Mouse (Mus musculus) intestine, embryonic 15.5 days (tissue): ENCODE data around the gene Rasgrf2. TPM values are rescaled to one million over a fixed set of nuclear protein-coding genes. Genes with fewer than 3 reads are reported as not detected.
"Not testable (repeated sequence)": the region's sequence is repeated elsewhere in the genome, so short reads cannot be mapped to it uniquely, and the experiment has no call there.

ENCODE experiments used
- ATAC-seq: fragments of 200-750 bp; cut with Nextera tagmentation; 2 replicates; pipeline ENCODE4 v1.8.0; 2017; ENCODE audit warnings: moderate TSS enrichment, moderate library complexity
- H3K27ac ChIP-seq: fragments of 300-500 bp; sonication (generic); 2 replicates; pipeline ENCODE4 v1.5.1; 2015; ENCODE audit warnings: mild to moderate bottlenecking, inconsistent platforms
- H3K27me3 ChIP-seq: fragments of 300-500 bp; sonication (generic); replicated peaks from 2 replicates; pipeline ENCODE4 v1.6.1; 2015; ENCODE audit warnings: inconsistent platforms
- H3K36me3 ChIP-seq: fragments of 300-500 bp; sonication (generic); 2 replicates; pipeline ENCODE4 v1.6.1; 2015; ENCODE audit warnings: inconsistent platforms
- H3K4me1 ChIP-seq: fragments of 300-500 bp; sonication (generic); replicated peaks from 2 replicates; pipeline ENCODE4 v1.6.1; 2015; ENCODE audit warnings: inconsistent platforms
- H3K4me2 ChIP-seq: fragments of 300-500 bp; sonication (generic); replicated peaks from 2 replicates; pipeline ENCODE4 v1.6.1; 2015; ENCODE audit warnings: mild to moderate bottlenecking, inconsistent platforms
- H3K4me3 ChIP-seq: fragments of 300-500 bp; sonication (generic); replicated peaks from 2 replicates; pipeline ENCODE4 v1.5.1; 2015; ENCODE audit warnings: inconsistent platforms
- H3K9ac ChIP-seq: fragments of 300-500 bp; sonication (generic); 2 replicates; pipeline ENCODE4 v1.6.1; 2015; ENCODE audit warnings: inconsistent platforms
- H3K9me3 ChIP-seq: fragments of 300-500 bp; sonication (generic); 2 replicates; pipeline ENCODE4 v1.6.1; 2016; ENCODE audit warnings: inconsistent platforms
- WGBS: fragments of 180-500 bp; shearing (Covaris S2); methylation state at CpG from one replicate; pipeline ENCODE4 v1.1.7; 2015; 5-methylcytosine and 5-hydroxymethylcytosine counted together
- polyA plus RNA-seq: library from polyadenylated mRNA; unstranded; fragments of >200 nt; fragmentation: Nextera tagmentation; extraction: Ambion mirVana; gene quantifications from 2 replicates; pipeline ENCODE4 v1.2.1, GENCODE M21; 2015

Rasgrf2 gene
- polyA plus RNA-seq, result 2.9 and 3.7 TPM in 2 replicates

DNA sequence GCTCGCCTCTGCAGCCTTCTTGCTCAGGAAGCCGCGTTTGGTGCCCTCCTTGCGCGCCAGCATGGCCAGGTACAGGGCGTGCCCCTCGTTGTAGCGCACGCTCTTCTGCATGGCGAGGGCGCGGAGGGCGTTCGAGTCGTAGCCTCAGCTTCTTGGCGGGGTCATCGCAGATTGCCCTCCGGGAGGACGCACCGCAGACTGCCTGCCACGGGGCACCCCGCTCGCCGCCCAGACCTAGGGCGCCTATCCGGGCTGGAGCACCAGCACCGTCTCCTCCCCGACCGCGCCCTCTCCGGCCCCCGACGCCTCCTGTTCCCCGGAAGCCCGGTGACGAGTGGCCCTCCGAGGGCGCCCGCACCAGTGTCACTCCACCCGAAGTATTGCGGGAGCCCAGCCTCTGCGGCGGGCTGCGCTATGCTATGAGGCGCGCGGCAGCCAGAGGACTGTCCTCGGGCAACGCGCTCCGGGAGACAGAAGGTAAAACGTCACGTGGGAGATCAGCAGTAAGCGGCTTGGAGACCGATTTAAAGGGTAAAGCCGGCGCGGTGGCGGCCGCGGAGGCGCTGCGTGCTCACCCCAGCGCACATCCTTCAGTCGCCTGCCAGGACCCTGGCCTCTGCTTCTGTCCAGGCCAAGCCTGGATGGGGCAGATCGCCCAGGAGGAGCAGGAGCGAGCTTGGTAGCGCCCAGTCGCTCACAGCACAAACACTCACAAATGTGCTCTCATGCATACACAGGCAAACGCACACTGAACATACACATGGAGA is at the start of gene Rasgrf2:
TSS of gene Rasgrf2 (minus strand) at position 273 of the 767 bp plus-strand sequence.
- Histone ChIP-seq H3K36me3 (no peaks in the 10 kb centered on the region), H3K9ac (peak within 1 kb of the TSS; percentile 51), H3K27ac (no peak within 1 kb of the TSS), H3K27me3 (peaks cover 10% of the 10 kb centered on the region; the same call in 1 of the 2 replicates), H3K4me2 (peak within 1 kb of the TSS; percentile 98), H3K4me3 (peak within 1 kb of the TSS; percentile 59), H3K9me3 (no peaks in the 10 kb centered on the region), H3K4me1 (0 out of 2 replicates have a peak, but pooled peaks cover 4% of the 10 kb centered on the region)
- ATAC-seq, result peak; percentile 89
- under 1% methylated on average over 70 of the region's 70 CpGs for WGBS

DNA sequence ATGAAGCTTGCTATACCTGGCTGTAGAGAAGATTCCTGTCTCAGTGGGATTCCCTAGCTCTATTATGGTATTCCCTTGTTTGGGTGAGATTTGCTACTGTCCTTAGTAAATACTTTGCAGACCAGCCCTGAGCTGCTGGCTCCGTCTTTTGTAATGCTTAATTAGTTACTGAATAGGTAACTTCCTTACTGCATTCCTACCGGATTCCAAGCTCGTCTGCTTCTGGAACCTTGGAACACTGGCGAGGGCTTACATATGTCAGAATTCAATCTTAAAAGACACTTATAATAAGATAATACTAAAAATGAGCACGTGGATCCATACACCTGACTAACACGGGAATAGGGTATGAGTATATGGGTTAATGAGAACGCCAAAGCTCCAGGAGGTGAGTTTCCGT is 41.2 kb upstream of the Rasgrf2 start:
- ATAC-seq, H3K9me3 ChIP-seq, H3K4me1 ChIP-seq, H3K36me3 ChIP-seq, H3K4me2 ChIP-seq, H3K27ac ChIP-seq, H3K27me3 ChIP-seq, H3K4me3 ChIP-seq, H3K9ac ChIP-seq: not testable (repeated sequence)
- WGBS, result 83% methylated on average over 8 of the region's 8 CpGs

DNA sequence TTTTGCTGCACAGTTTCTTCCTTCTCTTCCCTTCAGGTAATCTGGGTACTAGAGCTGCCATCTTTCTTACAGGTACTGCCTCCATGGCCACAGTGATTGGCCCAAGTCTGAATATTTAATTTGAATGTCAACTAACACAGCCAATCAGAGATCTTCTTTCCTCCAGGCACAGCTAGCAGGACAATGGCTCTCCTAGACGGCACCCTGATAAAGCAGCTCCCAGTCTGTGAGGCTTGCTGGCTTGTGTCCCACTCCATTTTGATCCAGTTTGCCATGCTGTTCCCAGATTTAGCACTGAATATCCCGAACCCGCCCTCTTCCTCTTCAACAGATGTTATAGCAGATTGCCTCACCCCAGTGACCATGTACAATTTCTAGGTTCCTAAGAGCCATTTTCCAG is 19.1 kb upstream of the Rasgrf2 start:
- H3K27ac ChIP-seq, result no peak overlapping the region
- H3K36me3 ChIP-seq, result no peaks in the 10 kb centered on the region
- H3K4me2 ChIP-seq, result no peak overlapping the region
- WGBS, result 64% methylated on average over 3 of the region's 3 CpGs
- no peaks in the 10 kb centered on the region for H3K9me3 ChIP-seq
- no peak for ATAC-seq
- H3K9ac ChIP-seq, result no peak overlapping the region
- no peaks in the 10 kb centered on the region for H3K4me1 ChIP-seq
- H3K4me3 ChIP-seq, result no peak overlapping the region
- no peaks in the 10 kb centered on the region for H3K27me3 ChIP-seq

DNA sequence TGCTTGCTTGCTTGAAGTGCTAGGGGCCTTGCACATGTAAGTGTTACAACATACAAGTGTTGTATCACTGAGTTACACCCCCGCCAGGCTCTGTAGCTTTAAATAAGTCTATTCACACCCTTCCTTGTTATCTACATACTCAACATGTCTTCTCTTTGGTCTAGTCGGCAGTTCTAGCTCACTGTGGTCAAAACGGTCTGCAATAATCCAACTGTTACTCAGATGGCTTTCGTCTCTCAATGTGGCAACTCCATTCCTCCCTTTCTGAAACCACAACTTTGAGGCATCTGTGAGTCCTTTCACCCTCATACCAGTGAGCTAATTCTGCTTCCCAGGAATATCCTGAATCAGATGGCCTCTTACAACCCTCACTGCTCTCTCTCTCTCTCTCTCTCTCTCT is 17.4 kb upstream of the Rasgrf2 start:
- no peaks in the 10 kb centered on the region for H3K27me3 ChIP-seq
- no peak overlapping the region for H3K9ac ChIP-seq
- no peaks in the 10 kb centered on the region for H3K4me1 ChIP-seq
- H3K27ac ChIP-seq, result no peak overlapping the region
- no peak overlapping the region for H3K4me2 ChIP-seq
- no peaks in the 10 kb centered on the region for H3K36me3 ChIP-seq
- WGBS, result 74% methylated on average over 4 of the region's 4 CpGs
- H3K4me3 ChIP-seq, result no peak overlapping the region
- ATAC-seq, result no peak
- peaks cover 3% of the 10 kb centered on the region; the same call in 1 of the 2 replicates for H3K9me3 ChIP-seq

DNA sequence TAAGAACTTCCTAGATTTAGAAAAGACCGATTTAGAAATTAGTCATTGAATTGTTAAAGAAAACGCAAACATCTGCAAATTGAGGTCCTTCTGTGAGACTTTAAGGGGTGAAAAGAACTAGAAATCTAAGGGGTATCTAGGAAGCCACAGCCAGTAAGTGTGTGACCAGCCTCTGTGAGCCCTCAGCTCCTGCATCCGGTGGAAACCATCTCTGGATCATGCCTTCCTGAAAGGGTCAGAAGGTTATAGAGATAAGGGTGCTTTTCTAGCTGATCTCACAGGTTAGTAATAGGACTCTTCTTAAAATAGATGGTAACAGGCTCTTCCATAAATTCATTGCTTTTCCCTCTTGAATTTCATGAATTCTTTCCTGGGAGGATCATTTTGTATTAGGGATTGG is 3.3 kb upstream of the Rasgrf2 start:
- no peak overlapping the region for H3K4me3 ChIP-seq
- H3K4me1 ChIP-seq, result 0 out of 2 replicates have a peak, but pooled peaks cover 4% of the 10 kb centered on the region
- no peak for ATAC-seq
- H3K4me2 ChIP-seq, result no peak overlapping the region
- no peak overlapping the region for H3K9ac ChIP-seq
- H3K36me3 ChIP-seq, result no peaks in the 10 kb centered on the region
- H3K9me3 ChIP-seq, result no peaks in the 10 kb centered on the region
- WGBS, result 67% methylated on average over 3 of the region's 3 CpGs
- H3K27ac ChIP-seq, result no peak overlapping the region
- peaks cover 10% of the 10 kb centered on the region; the same call in 1 of the 2 replicates for H3K27me3 ChIP-seq

DNA sequence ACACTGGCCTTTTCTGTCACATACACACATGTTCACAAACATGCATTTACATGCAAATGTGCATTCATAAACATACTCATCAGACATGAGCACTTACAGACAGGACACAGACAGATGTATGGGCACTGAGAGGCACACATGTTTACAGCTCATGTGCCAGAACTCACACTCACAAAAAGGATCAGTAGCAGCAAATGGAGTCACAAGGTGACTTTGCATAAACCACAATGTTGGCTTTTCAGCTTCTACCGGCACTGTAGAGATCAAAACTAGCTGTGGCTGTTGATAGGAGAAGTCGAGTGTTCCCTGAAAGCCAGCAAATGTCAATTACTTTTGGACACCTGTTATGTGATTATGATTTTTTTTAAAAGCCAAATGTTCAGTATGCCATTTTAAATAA is 1.1 kb upstream of the Rasgrf2 start:
- Histone ChIP-seq H3K4me2 (no peak overlapping the region), H3K9me3 (no peaks in the 10 kb centered on the region), H3K27ac (no peak overlapping the region), H3K4me1 (0 out of 2 replicates have a peak, but pooled peaks cover 4% of the 10 kb centered on the region), H3K27me3 (peaks cover 10% of the 10 kb centered on the region; the same call in 1 of the 2 replicates), H3K36me3 (no peaks in the 10 kb centered on the region), H3K4me3 (no peak overlapping the region), H3K9ac (no peak overlapping the region)
- 57% methylated on average over 2 of the region's 2 CpGs for WGBS
- no peak for ATAC-seq

DNA sequence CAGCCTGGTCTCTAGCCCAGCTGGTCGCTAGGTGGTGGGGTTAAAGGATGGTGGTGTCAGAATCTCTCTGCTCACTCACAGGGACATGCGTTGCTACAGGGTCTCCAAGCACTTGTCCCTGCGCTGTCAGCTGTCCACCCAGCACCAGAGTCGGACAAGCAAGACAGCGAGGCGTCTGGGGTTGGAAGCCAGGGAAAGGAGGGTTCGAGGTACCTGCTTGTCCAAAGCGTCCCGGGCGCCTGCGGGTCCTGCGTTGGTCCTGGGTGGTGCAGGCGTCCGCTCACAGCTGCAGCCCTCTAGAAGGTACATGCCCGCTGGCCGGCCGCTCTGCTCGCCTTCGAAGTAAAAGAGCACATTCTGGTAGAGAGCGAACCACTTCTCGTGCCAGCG is 467 bp downstream of the Rasgrf2 start:
- WGBS, result 11% methylated on average over 22 of the region's 22 CpGs
- H3K9ac ChIP-seq, result peak overlapping the region; percentile 51

DNA sequence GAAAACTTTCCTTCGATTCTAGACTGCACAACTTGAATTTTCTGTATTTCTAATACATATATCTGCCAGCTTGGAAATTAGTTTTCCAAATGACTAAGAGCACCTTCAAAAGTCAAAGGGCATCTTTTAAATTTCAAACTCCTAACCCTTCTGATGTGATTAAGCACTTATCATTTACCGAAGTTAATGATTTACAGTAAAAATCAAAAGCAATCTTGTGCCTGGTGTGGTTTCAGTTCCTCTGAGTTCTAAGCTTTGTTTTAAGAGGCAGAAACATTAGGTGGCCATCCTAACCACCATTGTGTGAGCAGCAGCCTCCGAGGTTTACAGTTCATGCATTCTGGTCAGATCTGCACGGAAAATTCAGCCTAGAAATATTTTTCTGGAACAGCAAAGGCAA is 1.6 kb downstream of the Rasgrf2 start:
- H3K36me3 ChIP-seq, result no peaks in the 10 kb centered on the region
- H3K4me2 ChIP-seq, result 0 out of 2 replicates have a peak overlapping the region, but pooled peaks have one; percentile 98
- no peak overlapping the region for H3K27ac ChIP-seq
- ATAC-seq, result peak; percentile 52
- H3K4me1 ChIP-seq, result 0 out of 2 replicates have a peak, but pooled peaks cover 4% of the 10 kb centered on the region
- H3K9ac ChIP-seq, result no peak overlapping the region
- peak overlapping the region; percentile 59; the same call in 1 of the 2 replicates for H3K4me3 ChIP-seq
- no peaks in the 10 kb centered on the region for H3K9me3 ChIP-seq
- WGBS, result 63% methylated on average over 4 of the region's 4 CpGs
- peaks cover 10% of the 10 kb centered on the region; the same call in 1 of the 2 replicates for H3K27me3 ChIP-seq

More for the DNA sequence above, 467 bp downstream of the Rasgrf2 start:
- peak overlapping the region; percentile 98 for H3K4me2 ChIP-seq
- H3K9me3 ChIP-seq, result no peaks in the 10 kb centered on the region
- no peak overlapping the region for H3K27ac ChIP-seq
- 0 out of 2 replicates have a peak, but pooled peaks cover 4% of the 10 kb centered on the region for H3K4me1 ChIP-seq
- H3K36me3 ChIP-seq, result no peaks in the 10 kb centered on the region
- peak overlapping the region; percentile 59 for H3K4me3 ChIP-seq
- H3K27me3 ChIP-seq, result peaks cover 10% of the 10 kb centered on the region; the same call in 1 of the 2 replicates
- ATAC-seq, result peak; percentile 56

DNA sequence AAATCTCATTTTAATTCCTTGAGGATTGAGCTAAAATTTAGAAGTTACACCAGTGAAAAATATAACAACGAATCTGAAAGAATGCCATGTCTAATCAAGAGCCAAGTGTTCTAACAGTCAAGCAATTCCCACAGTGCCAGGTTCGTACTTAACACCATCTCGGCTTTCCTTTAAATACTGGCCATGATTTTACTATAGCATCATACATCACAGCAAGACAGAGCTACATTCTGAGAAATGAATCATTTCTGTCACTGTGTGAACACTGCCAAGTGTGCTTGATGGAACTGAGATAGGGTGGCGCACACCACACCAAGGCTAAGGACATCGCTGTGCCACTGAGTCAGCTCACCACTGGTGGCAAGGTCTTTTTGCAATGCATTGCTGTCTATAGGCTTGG is 5.6 kb downstream of the Rasgrf2 start:
- Histone ChIP-seq H3K27ac (no peak overlapping the region), H3K27me3 (peaks cover under 1% of the 10 kb centered on the region; the same call in 1 of the 2 replicates), H3K9ac (no peak overlapping the region), H3K36me3 (no peaks in the 10 kb centered on the region), H3K4me2 (no peak overlapping the region), H3K9me3 (no peaks in the 10 kb centered on the region), H3K4me3 (no peak overlapping the region), H3K4me1 (no peaks in the 10 kb centered on the region)
- no peak for ATAC-seq
- WGBS, result 90% methylated on average over 5 of the region's 5 CpGs

DNA sequence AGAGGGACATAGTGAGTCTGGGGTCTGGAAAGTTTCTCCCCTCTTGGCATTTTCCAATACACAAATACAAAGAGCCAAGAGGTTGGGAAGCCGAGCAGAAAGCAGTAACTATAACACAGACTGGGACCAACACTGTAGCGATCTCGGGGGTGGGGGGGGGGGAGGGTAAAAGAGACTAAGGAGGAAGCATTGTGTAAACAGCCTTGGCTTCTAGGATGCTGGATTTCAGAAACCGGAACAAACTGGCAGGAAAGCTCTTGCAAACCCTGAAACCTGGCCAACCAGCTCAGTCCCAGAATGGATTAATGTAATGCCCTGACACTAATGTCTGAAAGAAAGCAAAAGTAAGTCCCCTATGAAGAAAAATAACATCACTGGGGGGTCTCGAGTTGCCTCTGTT is 11.8 kb downstream of the Rasgrf2 start:
- WGBS, result 42% methylated on average over 5 of the region's 5 CpGs
- Histone ChIP-seq H3K9me3 (no peaks in the 10 kb centered on the region), H3K4me1 (no peaks in the 10 kb centered on the region), H3K36me3 (no peaks in the 10 kb centered on the region), H3K4me3 (no peak overlapping the region), H3K9ac (no peak overlapping the region), H3K4me2 (no peak overlapping the region), H3K27ac (no peak overlapping the region), H3K27me3 (no peaks in the 10 kb centered on the region)
- no peak for ATAC-seq

DNA sequence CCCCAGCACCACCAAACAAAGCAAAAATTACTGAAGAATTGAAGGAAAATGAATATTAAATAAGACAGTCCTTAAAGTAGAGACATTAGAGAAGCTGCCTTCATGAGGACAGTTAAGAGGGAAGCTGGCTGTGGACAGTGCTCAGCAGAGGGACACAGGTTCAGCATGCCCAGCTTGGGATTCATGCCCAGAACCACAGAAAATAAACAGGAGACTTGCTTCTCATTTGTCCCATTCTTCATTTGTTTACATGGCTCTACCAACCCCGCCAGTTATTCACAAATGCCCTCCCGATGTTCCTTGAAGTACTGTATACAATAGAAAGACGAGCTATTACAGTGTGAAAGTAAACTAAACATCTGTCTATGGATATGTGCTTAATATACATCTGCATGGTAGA is 17.4 kb downstream of the Rasgrf2 start:
- H3K4me3 ChIP-seq, result no peak overlapping the region
- no peak overlapping the region for H3K9ac ChIP-seq
- no peaks in the 10 kb centered on the region for H3K9me3 ChIP-seq
- no peak for ATAC-seq
- 40% methylated on average over 3 of the region's 3 CpGs for WGBS
- no peak overlapping the region for H3K27ac ChIP-seq
- no peaks in the 10 kb centered on the region for H3K36me3 ChIP-seq
- H3K4me1 ChIP-seq, result no peaks in the 10 kb centered on the region
- no peaks in the 10 kb centered on the region for H3K27me3 ChIP-seq
- no peak overlapping the region for H3K4me2 ChIP-seq

DNA sequence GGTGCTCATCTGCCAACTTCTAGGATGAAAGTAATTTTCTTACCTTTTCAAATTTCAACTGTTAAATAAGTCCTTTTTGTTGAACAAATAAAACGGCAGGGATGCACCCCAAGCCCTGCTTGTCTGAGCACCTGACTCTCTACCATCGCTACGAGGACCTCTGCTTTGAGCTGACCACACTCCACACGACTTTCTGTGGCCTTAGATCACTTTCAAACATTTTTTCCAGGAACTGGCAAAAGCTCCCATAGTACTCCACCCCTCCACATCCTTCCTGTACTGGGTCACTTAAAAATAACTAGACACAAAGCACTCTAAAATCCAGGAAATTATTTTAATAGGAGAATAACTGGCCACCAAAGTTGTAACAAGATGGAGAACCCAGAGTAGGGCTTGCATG is 23.2 kb downstream of the Rasgrf2 start:
- no peak for ATAC-seq
- WGBS, result 68% methylated on average over 4 of the region's 4 CpGs
- Histone ChIP-seq H3K27ac (no peak overlapping the region), H3K4me2 (no peak overlapping the region), H3K27me3 (no peaks in the 10 kb centered on the region), H3K4me3 (no peak overlapping the region), H3K36me3 (no peaks in the 10 kb centered on the region), H3K9me3 (no peaks in the 10 kb centered on the region), H3K4me1 (no peaks in the 10 kb centered on the region; the same call in 1 of the 2 replicates), H3K9ac (no peak overlapping the region)
